Mouse (Mus musculus): ENCODE results near the gene Sympk. TPM values are rescaled to one million over a fixed set of nuclear protein-coding genes. Genes with fewer than 3 reads are reported as not detected.
"Not testable (repeated sequence)": the region's sequence is repeated elsewhere in the genome, so short reads cannot be mapped to it uniquely, and the experiment has no call there.

The Sympk gene
- total RNA-seq, 2 experiments from 2014 or later: 64.6 to 66.5 TPM

- intact Hi-C loops (cut with DNase I): no loop called here
- no peak for DNase-seq
These were observed 23.9 kb downstream of the Sympk start for GRCm38 (mm10) chr7:19048006-19048527.

GRCm38 (mm10) chr7:19049252-19049651, 25.1 kb downstream of the Sympk start:
- intact Hi-C loops (cut with DNase I): no loop called here

GRCm38 (mm10) chr7:19050172-19050571, 26.0 kb downstream of the Sympk start:
- intact Hi-C loops (cut with DNase I): no loop called here
- no peak for DNase-seq

More at GRCm38 (mm10) chr7:19049252-19049651, 25.1 kb downstream of the Sympk start:
- no peak for DNase-seq

GRCm38 (mm10) chr7:19051161-19051560, 27.0 kb downstream of the Sympk start:
- no peak for DNase-seq
- intact Hi-C loops (cut with DNase I): no loop called here

GRCm38 (mm10) chr7:19052345-19053135, 28.4 kb downstream of the Sympk start:
- no peak for DNase-seq
- intact Hi-C loops (cut with DNase I): no loop called here

GRCm38 (mm10) chr7:19053136-19053532, 29.0 kb downstream of the Sympk start:
- DNase-seq: no peak
- intact Hi-C loops (cut with DNase I): no loop called here

GRCm38 (mm10) chr7:19054047-19054776, 30.0 kb downstream of the Sympk start, which contains the start of gene Rsph6a:
Rsph6a (plus strand) TSS chr7:19054690.
- DNase-seq: peak; percentile 30 to 65
- intact Hi-C loops (cut with DNase I): no loop called here

- intact Hi-C loops (cut with DNase I): no loop called here
- DNase-seq: no peak
These were observed 30.6 kb downstream of the Sympk start for GRCm38 (mm10) chr7:19054777-19055076.

GRCm38 (mm10) chr7:19055108-19055507, 30.9 kb downstream of the Sympk start:
- no peak for DNase-seq
- intact Hi-C loops (cut with DNase I): no loop called here

GRCm38 (mm10) chr7:19057405-19057804, 33.2 kb downstream of the Sympk start:
- intact Hi-C loops (cut with DNase I): no loop called here

GRCm38 (mm10) chr7:19065896-19066295, 41.7 kb downstream of the Sympk start:
- no peak for DNase-seq
- intact Hi-C loops (cut with DNase I): loop anchor here (10.0 kb wide), 1 partner anchor 139 kb away; no protein-coding TSS in a partner anchor

More at GRCm38 (mm10) chr7:19057405-19057804, 33.2 kb downstream of the Sympk start:
- no peak for DNase-seq

GRCm38 (mm10) chr7:19067063-19067462, 42.9 kb downstream of the Sympk start:
- intact Hi-C loops (cut with DNase I): loop anchor here (10.0 kb wide), 1 partner anchor 138 kb away; no protein-coding TSS in a partner anchor
- no peak for DNase-seq

GRCm38 (mm10) chr7:19067935-19068334, 43.8 kb downstream of the Sympk start:
- no peak for DNase-seq
- intact Hi-C loops (cut with DNase I): loop anchor here (10.0 kb wide), 1 partner anchor 137 kb away; no protein-coding TSS in a partner anchor

- DNase-seq: peak; percentile 73 to 83
- intact Hi-C loops (cut with DNase I): loop anchor here (1.0 to 10.0 kb wide), 2 partner anchors 25 to 136 kb away; no protein-coding TSS in a partner anchor
These were observed 44.5 kb downstream of the Sympk start for GRCm38 (mm10) chr7:19068707-19069106.

- peak in 1 of 2 experiments; percentile 46 for DNase-seq
- intact Hi-C loops (cut with DNase I): loop anchor here (1.0 to 10.0 kb wide), 2 partner anchors 24 to 135 kb away; no protein-coding TSS in a partner anchor
These were observed 45.3 kb downstream of the Sympk start for GRCm38 (mm10) chr7:19069500-19069899.

- intact Hi-C loops (cut with DNase I): not testable (repeated sequence)
These were observed 46.8 kb downstream of the Sympk start for GRCm38 (mm10) chr7:19071024-19071423.

GRCm38 (mm10) chr7:19073504-19073903, 49.3 kb downstream of the Sympk start:
- peak in 1 of 2 experiments; percentile 55 for DNase-seq
- intact Hi-C loops (cut with DNase I): no loop called here

More at GRCm38 (mm10) chr7:19071024-19071423, 46.8 kb downstream of the Sympk start:
- DNase-seq: not testable (repeated sequence)

- intact Hi-C loops (cut with DNase I): loop anchor here (2.0 kb wide), 1 partner anchor 14 kb away; no protein-coding TSS in a partner anchor
These were observed 50.3 kb downstream of the Sympk start for GRCm38 (mm10) chr7:19074494-19074893.

GRCm38 (mm10) chr7:19075231-19075630, 51.1 kb downstream of the Sympk start:
- intact Hi-C loops (cut with DNase I): loop anchor here (2.0 kb wide), 1 partner anchor 14 kb away; no protein-coding TSS in a partner anchor

More at GRCm38 (mm10) chr7:19074494-19074893, 50.3 kb downstream of the Sympk start:
- DNase-seq: no peak

GRCm38 (mm10) chr7:19075723-19076585, 51.8 kb downstream of the Sympk start, which contains the start of gene Dmwd:
Dmwd (plus strand) TSS chr7:19076227.
- intact Hi-C loops (cut with DNase I): loop anchor here (2.0 kb wide), 1 partner anchor 13 kb away; no protein-coding TSS in a partner anchor
- DNase-seq: peak; percentile 92 to 95

More at GRCm38 (mm10) chr7:19075231-19075630, 51.1 kb downstream of the Sympk start:
- no peak for DNase-seq
